Mouse (Mus musculus) gastrocnemius, postnatal 25 days (tissue): ENCODE results near the gene BC048403. TPM values are rescaled to one million over a fixed set of nuclear protein-coding genes. Genes with fewer than 3 reads are reported as not detected.

ENCODE experiments used
- total RNA-seq, 2 experiments: library from RNA; stranded (reverse); gene quantifications; 1 replicate in 1 of 2; 2 replicates in 1 of 2; pipeline ENCODE4 v1.2.3; 2021

BC048403 gene
- total RNA-seq, 2 experiments from 2014 or later, result 0.86 to 1.5 TPM

Other genes with a start within 250 kb of the BC048403 start
- gene Tbk1, start 153.2 kb upstream of the BC048403 start, total RNA-seq, result 10 to 100 TPM; 10.6 to 11.5 TPM
- 10 to 100 TPM; 18.8 to 20.8 TPM for gene Xpot, start 113.6 kb upstream of the BC048403 start, total RNA-seq
- not detected for gene D930020B18Rik, start 98.3 kb upstream of the BC048403 start, total RNA-seq